Comparison of ENCODE assay signal across 12 mouse cellular contexts in genomic region chr6:48628377-48628776, GRCm38 (mm10). TPM values are rescaled to one million over a fixed set of nuclear protein-coding genes. Genes with fewer than 3 reads are reported as not detected.
DNase-seq lines count a peak whose midpoint lies in the region; ATAC-seq and TF ChIP-seq lines count a peak whose summit lies in the region.
"Had no signal": no experiment of that assay in that cellular context is flagged by ENCODE, and none has a peak within 500 bp of the region (broad histone marks: within the 10 kb centered on the region; RNA-seq: fewer than 3 reads in every experiment).

No protein-coding gene starts in this region.

- H3K9ac ChIP-seq in heart, embryonic 11.5 days (ENCODE audit: low read depth, low read length): no peak overlapping the region
- no peak overlapping the region for H3K9ac ChIP-seq in neural tube, embryonic 12.5 days
- no peak overlapping the region for H3K9ac ChIP-seq in stomach, postnatal 0 days (ENCODE audit: low read length)
- H3K9ac ChIP-seq: liver, embryonic 14.5 days had no signal

- intact Hi-C loops in gastrocnemius, postnatal 14 days (cut with DNase I; ENCODE audit: low total_unique reads): no loop called here

- 56% methylated on average over 3 of the region's 3 CpGs for WGBS in heart, embryonic 11.5 days (ENCODE audit: insufficient replicate concordance)
- WGBS in neural tube, embryonic 12.5 days: 86% methylated on average over 3 of the region's 3 CpGs
- 72% methylated on average over 3 of the region's 3 CpGs for WGBS in stomach, postnatal 0 days

- H3K27me3 ChIP-seq in heart, embryonic 11.5 days (ENCODE audit: control insufficient read depth, insufficient read depth, low read length): peaks cover 32% of the 10 kb centered on the region
- H3K27me3 ChIP-seq in neural tube, embryonic 12.5 days (replicated peaks): peaks cover 42% of the 10 kb centered on the region
- H3K27me3 ChIP-seq in stomach, postnatal 0 days (ENCODE audit: control insufficient read depth, insufficient read depth, low read length): no peaks in the 10 kb centered on the region

- no peak for TF ChIP-seq CTCF in stomach, postnatal 0 days (IDR thresholded peaks at IDR 0.05; ENCODE audit: low read depth)

- H3K4me2 ChIP-seq in heart, embryonic 11.5 days: no peak overlapping the region
- 0 out of 2 replicates have a peak overlapping the region, but pooled peaks have one; percentile 78 for H3K4me2 ChIP-seq in neural tube, embryonic 12.5 days (replicated peaks)
- no peak overlapping the region for H3K4me2 ChIP-seq in stomach, postnatal 0 days (replicated peaks; ENCODE audit: low read depth)

- H3K9me3 ChIP-seq in heart, embryonic 11.5 days (replicated peaks; ENCODE audit: control insufficient read depth, low read length): no peaks in the 10 kb centered on the region
- no peaks in the 10 kb centered on the region for H3K9me3 ChIP-seq in neural tube, embryonic 12.5 days
- H3K9me3 ChIP-seq in stomach, postnatal 0 days (ENCODE audit: control insufficient read depth, low read length): no peaks in the 10 kb centered on the region

- peak; percentile 86 for DNase-seq in heart, adult 11 months
- DNase-seq in neural tube, embryonic 10.5 days (ENCODE audit: extremely low spot score, low spot score): no peak
- DNase-seq in kidney, postnatal 25 days: peak; percentile 75 to 88
- DNase-seq in gastrocnemius, postnatal 14 days: no peak
- no peak for DNase-seq in stomach, postnatal 0 days (ENCODE audit: low spot score)

- TF ChIP-seq EP300 in stomach, postnatal 0 days (optimal IDR thresholded peaks at IDR 0.05): no peak

- H3K27ac ChIP-seq in heart, embryonic 11.5 days (ENCODE audit: low read depth, low read length): no peak overlapping the region
- no peak overlapping the region for H3K27ac ChIP-seq in neural tube, embryonic 12.5 days
- no peak overlapping the region for H3K27ac ChIP-seq in stomach, postnatal 0 days (replicated peaks)
- H3K27ac ChIP-seq: liver, embryonic 14.5 days had no signal

- ATAC-seq in heart, embryonic 11.5 days (replicated peaks; ENCODE audit: insufficient number of reproducible peaks, low FRiP score, low TSS enrichment): no peak
- no peak for ATAC-seq in neural tube, embryonic 12.5 days (ENCODE audit: low FRiP score, low read depth)
- ATAC-seq in stomach, postnatal 0 days (ENCODE audit: low FRiP score, low TSS enrichment): no peak

- H3K4me3 ChIP-seq in heart, embryonic 11.5 days (ENCODE audit: low read depth, low read length): no peak overlapping the region
- H3K4me3 ChIP-seq in neural tube, embryonic 12.5 days: no peak overlapping the region
- H3K4me3 ChIP-seq in stomach, postnatal 0 days (ENCODE audit: low read depth, low read length): no peak overlapping the region

- peaks cover 21% of the 10 kb centered on the region for H3K4me1 ChIP-seq in heart, embryonic 11.5 days (ENCODE audit: control insufficient read depth, insufficient read depth, low read length)
- H3K4me1 ChIP-seq in neural tube, embryonic 12.5 days: peaks cover 15% of the 10 kb centered on the region
- peaks cover 8% of the 10 kb centered on the region; the same call in 1 of the 2 replicates for H3K4me1 ChIP-seq in stomach, postnatal 0 days (replicated peaks; ENCODE audit: control insufficient read depth, insufficient read depth)

- no peaks in the 10 kb centered on the region for H3K36me3 ChIP-seq in heart, embryonic 11.5 days (ENCODE audit: control insufficient read depth, insufficient read depth, low read length)
- H3K36me3 ChIP-seq in neural tube, embryonic 12.5 days: no peaks in the 10 kb centered on the region
- H3K36me3 ChIP-seq in stomach, postnatal 0 days (ENCODE audit: control insufficient read depth, insufficient read depth, low read length): no peaks in the 10 kb centered on the region

RNA-seq across cellular contexts. Expression of gene AI854703, which starts 1.8 kb away (rescaled TPM):
- polyA plus RNA-seq in heart, embryonic 11.5 days (2014; fragmentation: Nextera tagmentation; extraction: Ambion mirVana): 0.66 and 0.83 TPM in 2 replicates
- 4.1 and 4.6 TPM in 2 replicates for polyA plus RNA-seq in neural tube, embryonic 12.5 days (2016; fragmentation: Nextera tagmentation; extraction: Ambion mirVana)
- total RNA-seq in gastrocnemius, postnatal 14 days (2021): under 1 TPM; 0.40 to 0.45 TPM
- 0.76 TPM in 2 replicates for polyA plus RNA-seq in stomach, postnatal 0 days (2015; fragmentation: Nextera tagmentation; extraction: Ambion mirVana)
- total RNA-seq: monocyte, adult 5-6 weeks had no signal

RNA-seq across cellular contexts. Expression of gene Gimap8, which starts 18.7 kb away (rescaled TPM):
- polyA plus RNA-seq in heart, embryonic 11.5 days (2014; fragmentation: Nextera tagmentation; extraction: Ambion mirVana): 0.26 and 0.68 TPM in 2 replicates
- polyA plus RNA-seq in neural tube, embryonic 12.5 days (2016; fragmentation: Nextera tagmentation; extraction: Ambion mirVana): 0.70 and 1.1 TPM in 2 replicates
- total RNA-seq in gastrocnemius, postnatal 14 days (2021): 1 to 10 TPM; 4.3 to 5.3 TPM
- polyA plus RNA-seq in stomach, postnatal 0 days (2015; fragmentation: Nextera tagmentation; extraction: Ambion mirVana): 0.74 and 0.93 TPM in 2 replicates

RNA-seq across cellular contexts. Expression of gene Zfp775, which starts 26.5 kb away (rescaled TPM):
- polyA plus RNA-seq in heart, embryonic 11.5 days (2014; fragmentation: Nextera tagmentation; extraction: Ambion mirVana): 5.8 and 6.0 TPM in 2 replicates
- 13.8 TPM in 2 replicates for polyA plus RNA-seq in neural tube, embryonic 12.5 days (2016; fragmentation: Nextera tagmentation; extraction: Ambion mirVana)
- total RNA-seq in gastrocnemius, postnatal 14 days (2021): 1 to 10 TPM; 5.2 to 5.5 TPM
- polyA plus RNA-seq in stomach, postnatal 0 days (2015; fragmentation: Nextera tagmentation; extraction: Ambion mirVana): 2.2 and 2.8 TPM in 2 replicates

RNA-seq across cellular contexts. Expression of gene Gm44965, which starts 34.6 kb away (rescaled TPM):
- not detected in 2 replicates for polyA plus RNA-seq in heart, embryonic 11.5 days (2014; fragmentation: Nextera tagmentation; extraction: Ambion mirVana)
- polyA plus RNA-seq in neural tube, embryonic 12.5 days (2016; fragmentation: Nextera tagmentation; extraction: Ambion mirVana): not detected in 2 replicates
- 1 to 10 TPM in 1 of 2 experiments, not detected in 1; 2.0 TPM for total RNA-seq in gastrocnemius, postnatal 14 days (2021)
- not detected in 2 replicates for polyA plus RNA-seq in stomach, postnatal 0 days (2015; fragmentation: Nextera tagmentation; extraction: Ambion mirVana)
- total RNA-seq: granulocyte monocyte progenitor cell, adult 5-6 weeks; layer of hippocampus, adult 18-20 months; left cerebral cortex, postnatal 4 days had no signal
- polyA plus RNA-seq: liver, embryonic 14.5 days had no signal

RNA-seq across cellular contexts. Expression of gene Repin1, which starts 34.7 kb away (rescaled TPM):
- polyA plus RNA-seq in heart, embryonic 11.5 days (2014; fragmentation: Nextera tagmentation; extraction: Ambion mirVana): 22.0 and 26.5 TPM in 2 replicates
- polyA plus RNA-seq in neural tube, embryonic 12.5 days (2016; fragmentation: Nextera tagmentation; extraction: Ambion mirVana): 42.6 and 44.0 TPM in 2 replicates
- total RNA-seq in gastrocnemius, postnatal 14 days (2021): 10 to 100 TPM; 18.5 to 19.0 TPM
- 11.6 and 12.9 TPM in 2 replicates for polyA plus RNA-seq in stomach, postnatal 0 days (2015; fragmentation: Nextera tagmentation; extraction: Ambion mirVana)

Comparison
In these comparisons a context has a peak if more than half of its experiments do, and no peak if none do; other contexts are left out.
1. DNase-seq: peak in heart, adult 11 months (single experiment) and kidney, postnatal 25 days (2 of 2); none in neural tube, embryonic 10.5 days (single experiment), gastrocnemius, postnatal 14 days (single experiment) and stomach, postnatal 0 days (single experiment).